Mouse (Mus musculus): ENCODE data around the gene Fads6.

The Fads6 gene

DNA sequence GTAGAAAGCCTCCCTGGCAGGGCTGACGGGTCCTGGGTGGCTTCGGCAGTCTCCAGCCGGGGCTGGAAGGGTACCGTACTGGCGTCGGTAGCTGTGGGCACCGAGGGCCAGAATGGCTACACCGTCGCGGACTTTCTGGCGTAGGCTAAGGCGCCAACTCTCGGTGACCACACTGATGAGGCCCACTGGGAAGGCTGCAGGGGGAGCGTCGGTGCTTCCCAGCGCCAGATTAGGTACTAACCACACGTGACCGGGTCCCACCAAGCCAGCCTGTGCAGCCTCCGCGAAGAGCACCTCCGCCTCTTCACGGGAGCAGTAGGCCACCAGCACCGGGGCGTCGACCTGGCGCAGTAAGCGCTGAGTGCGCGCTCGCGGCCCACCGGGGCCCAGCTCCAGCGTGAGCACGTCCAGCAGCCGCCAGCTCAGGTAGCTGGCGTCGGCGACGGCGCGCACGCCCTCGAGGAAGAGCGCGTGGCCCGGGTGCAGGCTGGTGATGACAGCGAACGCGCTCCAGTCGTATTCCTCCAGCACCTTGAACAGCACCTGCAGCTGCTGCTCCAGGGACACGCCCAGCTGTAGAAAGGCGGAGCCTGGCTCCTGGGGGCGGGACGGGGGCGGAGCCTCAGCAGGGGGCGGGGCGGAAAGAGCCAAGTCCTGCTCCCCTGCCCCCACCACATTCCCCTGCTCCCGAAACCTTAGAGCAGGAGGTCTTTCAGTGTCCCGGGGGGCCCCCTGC lies 39.5 kb downstream of the Fads6 start:
- no peak for DNase-seq (ENCODE audit: low spot score in 2 of 2)

DNA sequence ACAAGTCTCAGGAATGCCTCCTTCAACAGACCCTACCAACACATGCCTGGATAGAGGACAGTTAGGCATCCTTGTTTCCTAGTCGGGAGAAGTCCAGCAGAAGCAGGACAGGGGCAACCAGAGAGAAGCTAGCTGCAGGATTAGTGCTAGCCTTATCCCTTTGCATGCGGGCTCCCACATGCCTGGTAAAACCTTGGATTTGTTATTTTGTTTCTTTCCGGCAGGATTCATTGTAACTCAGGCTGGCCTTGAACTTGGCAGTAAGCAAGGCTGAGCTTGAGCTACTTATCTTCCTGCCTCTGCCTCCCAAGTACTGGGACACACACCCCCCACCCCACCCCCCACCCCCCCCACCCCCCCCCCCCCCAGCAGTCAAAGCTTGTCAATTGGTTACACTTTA lies 46.2 kb downstream of the Fads6 start:
- no peak for DNase-seq (ENCODE audit: low spot score in 2 of 2)

DNA sequence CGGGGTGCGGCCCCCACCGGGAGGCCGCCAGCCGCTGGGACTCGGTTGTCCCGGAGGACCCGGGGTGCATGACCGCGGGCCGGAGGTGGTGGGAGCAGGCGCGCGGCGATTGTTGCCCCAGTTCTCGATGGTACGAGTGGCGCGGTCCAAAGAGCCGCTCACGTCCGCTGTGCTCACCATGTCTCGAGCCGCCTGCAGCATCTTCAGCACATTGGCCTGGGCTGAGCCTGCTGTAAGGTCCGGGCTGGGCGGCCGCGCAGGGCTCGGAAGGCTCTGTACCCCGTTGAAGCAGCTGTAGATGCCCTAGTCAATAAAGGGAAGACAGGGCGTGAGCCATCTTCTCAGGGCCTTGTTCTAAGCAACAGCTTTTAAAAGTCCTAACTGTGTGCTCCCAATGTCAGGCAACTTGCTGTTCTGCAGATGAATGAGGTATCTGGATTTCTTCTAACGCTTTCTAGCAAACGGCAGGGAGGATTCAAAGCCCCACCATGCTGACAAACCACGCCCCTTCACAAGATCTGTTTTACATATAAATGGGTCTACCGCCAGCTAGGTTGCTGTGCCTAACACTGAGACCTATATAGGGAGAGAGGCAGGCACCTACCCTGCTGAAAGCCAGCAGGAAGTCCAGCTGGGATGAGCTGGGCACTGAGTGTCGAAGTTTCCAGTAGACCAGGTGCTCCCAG lies 46.9 kb downstream of the Fads6 start:
- DNase-seq (ENCODE audit: low spot score in 2 of 2): no peak

DNA sequence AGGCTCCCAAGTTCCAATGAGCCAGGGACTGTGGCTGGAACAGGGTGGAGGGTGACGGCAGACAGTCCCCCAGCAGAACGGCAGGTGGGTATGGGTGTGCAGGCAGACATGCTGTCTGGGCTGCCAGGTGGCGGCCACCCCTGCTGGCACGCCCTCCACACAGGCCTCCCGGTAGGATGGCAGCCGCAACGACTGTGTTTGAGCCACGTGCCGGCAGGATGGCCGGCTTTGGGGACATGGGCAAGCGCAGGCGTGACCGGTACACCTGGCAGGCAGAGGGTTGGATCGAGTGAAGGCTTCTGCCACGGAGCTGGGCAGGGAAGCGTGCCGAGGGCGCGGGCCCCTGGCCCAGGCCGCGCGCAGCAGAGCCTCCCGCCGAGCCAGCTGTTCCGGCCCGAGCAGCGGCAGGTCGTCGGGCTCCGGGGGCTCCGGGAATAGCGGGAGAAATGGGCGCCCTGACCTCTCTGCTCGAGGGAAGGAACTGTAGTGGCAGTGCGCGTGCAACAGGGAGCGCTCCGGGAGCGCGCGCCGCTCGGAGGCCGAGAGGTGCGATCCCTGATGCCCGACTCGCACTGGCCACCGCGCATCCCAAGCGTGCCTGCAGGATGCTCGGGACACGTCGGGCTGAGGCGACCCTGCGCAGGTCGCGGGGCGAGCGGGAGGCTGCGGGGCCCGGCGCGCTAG lies 47.6 kb downstream of the Fads6 start:
- DNase-seq (ENCODE audit: low spot score in 2 of 2): no peak

DNA sequence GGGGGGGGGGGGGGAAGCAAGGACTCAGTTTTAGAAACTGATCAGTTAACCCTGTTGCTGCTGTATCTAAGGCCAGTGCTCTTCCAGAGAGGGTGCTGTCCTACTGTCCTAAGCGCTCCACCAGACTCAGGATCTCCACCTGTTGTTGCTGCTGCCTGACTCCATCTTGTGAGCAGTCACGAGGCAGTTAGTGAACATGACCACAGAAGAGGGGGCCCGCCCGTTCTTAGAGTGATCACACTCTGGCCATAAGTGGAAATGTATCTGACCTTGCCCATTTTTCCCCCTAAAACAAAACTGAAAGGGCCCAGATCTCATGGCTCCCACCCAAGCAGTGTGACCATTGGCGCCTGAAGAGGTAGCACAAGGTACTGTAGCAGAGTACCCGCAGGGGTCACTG lies 49.5 kb downstream of the Fads6 start:
- no peak for DNase-seq (ENCODE audit: low spot score in 2 of 2)

DNA sequence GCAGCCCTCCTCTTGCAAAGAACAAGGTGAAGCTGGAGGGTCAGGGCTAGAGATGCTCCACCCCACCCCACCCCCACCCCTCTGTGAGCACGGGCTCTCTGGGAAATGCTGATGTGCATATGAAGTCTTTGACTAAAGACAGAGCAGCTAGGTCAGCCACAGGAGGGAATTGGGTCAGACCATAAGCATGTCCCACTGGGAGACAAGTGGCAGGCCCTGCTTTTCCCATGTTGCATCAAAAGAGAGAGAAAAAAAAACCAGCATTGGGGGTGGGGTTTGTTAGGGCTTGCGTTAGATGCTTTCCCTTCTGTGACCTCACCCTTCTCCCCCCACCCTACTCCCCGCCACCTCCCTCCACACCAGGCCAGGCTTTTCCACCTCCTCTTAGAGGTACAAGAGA lies 50.2 kb downstream of the Fads6 start:
- no peak for DNase-seq (ENCODE audit: low spot score in 2 of 2)

DNA sequence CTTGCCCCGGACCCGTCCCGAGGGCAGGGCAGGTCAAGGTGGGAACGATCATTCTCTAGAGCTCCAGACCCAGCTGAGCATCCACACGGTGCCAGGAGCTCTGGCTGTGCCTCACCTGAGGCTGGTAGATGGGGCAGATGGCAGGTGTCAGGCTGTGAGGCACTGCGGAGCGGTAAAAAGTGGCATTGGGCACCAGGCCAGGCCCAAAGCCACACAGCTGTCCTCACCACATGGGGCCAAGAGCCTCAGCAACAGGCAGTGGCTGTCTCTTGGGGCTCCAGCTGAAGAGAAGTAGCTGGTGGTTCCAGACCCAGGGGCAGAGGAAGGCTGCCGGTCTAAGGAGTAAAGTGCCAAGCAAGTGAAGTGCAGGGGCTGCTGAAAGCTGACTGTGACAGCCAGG lies 51.1 kb downstream of the Fads6 start:
- DNase-seq (ENCODE audit: low spot score in 2 of 2): no peak

DNA sequence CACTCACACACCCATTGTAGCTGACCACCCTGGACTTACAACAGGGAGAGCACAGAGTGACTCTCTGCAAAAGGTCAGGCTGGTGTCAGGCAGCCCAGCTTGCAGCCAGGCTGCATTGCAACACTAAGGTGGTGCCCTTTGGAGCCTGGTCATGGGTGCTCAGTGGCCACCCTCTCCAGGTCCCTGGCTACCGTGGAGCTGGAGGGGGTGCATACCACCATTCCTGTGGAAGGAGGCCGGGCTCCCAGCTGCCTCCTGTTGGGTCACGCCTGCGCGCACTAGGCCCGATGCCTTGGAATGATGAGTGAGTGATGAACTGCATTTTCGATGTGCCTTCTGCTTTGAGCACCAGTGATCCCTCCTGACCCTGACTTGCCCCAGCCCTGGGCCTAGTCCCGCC lies 52.6 kb downstream of the Fads6 start:
- DNase-seq (ENCODE audit: low spot score in 2 of 2): no peak

DNA sequence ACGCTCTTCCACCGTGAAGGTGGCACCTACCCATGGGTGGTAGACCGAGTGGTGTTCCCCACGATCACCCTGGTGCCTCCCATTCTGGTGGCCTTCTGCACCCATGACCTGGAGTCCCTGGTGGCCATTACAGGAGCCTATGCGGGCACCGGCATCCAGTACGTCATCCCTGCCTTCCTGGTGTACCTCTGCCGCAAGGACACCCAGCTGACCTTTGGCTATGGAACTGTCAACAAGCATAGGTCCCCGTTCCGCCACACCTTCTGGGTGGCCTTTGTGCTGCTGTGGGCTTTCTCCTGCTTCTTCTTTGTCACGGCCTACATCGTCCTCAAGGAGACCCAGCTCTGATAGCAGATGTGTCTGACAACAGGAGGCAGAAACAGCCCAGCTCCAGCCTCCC lies 53.7 kb downstream of the Fads6 start:
- DNase-seq (ENCODE audit: low spot score in 2 of 2): no peak

DNA sequence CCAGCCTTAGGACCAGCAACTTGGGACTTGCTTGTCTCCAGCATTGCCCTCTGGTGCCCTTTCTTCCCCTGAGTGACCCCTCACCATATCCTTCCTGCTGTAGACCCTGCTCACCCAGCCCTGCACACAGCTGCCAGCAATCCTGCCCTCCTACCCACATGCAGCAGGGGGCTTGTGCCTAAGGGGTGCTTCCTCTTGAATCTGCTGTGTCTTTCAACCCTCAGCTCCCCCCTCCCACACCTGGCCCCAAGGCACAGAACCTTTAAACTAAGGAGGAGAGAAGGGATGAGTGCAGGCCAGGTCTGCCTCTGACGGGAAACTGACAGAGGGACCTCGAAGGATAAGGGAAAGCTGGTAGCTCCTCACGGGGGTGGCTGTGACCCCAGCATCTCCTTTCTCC lies 54.7 kb downstream of the Fads6 start:
- no peak for DNase-seq (ENCODE audit: low spot score in 2 of 2)

DNA sequence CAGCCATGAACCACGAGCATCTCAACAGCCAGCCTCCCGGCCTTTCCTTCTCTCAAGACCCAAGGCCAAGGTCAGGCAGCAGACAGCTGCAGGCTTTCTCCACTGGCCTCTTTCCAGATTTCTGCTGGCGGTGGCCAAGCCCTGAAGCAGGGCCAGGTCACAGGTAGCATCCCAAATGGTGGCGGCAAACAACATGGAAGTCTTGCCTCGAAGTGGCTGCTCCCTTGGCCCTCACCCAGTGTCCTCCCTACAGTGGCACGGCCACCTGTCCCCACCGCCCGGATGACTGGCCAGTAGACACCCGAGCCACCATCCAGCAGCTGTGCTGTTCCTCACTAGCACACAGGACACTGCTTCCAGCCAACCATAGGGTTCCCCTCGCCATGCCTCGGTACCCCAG lies 56.1 kb downstream of the Fads6 start:
- no peak for DNase-seq (ENCODE audit: low spot score in 2 of 2)

DNA sequence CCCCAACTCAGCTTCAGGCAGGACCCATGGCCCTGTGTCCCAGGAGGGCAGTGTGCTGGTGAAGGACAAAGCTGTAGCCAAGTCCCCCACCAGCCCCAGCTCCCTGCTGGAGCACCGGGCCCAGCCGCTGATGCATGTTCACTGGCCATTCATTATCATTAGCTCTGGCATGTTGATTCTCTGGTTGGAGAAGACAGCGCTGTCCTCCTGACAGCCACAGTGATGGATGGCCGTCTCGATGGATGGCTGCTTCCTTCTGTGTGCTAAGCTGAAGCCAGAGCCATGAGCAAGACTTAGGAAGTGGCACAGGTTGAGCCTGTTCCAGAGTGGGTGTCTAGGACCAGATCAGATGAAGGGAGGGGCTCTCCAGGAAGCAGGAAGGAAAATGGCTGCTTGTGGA lies 60.9 kb downstream of the Fads6 start:
- DNase-seq (ENCODE audit: low spot score in 2 of 2): no peak

DNA sequence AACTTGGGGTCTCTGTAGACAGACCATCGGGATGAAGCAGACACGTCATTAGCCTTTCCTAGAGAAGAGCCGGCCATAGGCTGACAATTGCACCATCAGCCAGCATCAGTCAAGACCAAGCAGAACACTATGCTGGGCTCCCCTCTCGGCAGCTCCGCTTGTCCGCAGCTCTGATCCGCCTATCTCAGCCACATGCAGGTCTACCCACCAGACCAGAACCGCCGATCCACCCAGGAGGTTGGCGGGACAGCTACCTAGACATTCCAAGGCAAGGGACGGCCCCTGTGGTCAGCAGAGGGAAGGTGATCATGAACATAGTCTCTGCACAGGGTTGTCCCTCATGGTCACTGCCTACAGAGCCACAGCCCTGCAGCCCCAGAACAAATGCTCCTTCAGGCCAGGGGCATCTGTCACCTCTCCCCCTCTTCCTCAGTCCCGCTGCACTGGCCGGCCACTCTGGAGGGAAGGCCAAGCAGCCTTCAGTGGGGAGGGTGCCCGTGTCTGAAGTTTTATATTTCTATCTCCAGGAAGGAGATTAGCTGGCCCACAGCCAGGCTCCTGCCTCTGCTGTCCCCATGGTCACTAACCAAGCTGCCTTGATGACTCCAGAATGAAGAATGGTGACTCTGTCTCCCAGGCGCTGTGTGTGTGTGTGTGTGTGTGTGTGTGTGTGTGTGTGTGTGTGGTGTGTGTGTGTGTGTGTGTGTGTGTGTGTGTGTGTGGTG lies 63.0 kb downstream of the Fads6 start:
- no peak for DNase-seq (ENCODE audit: low spot score in 2 of 2)

DNA sequence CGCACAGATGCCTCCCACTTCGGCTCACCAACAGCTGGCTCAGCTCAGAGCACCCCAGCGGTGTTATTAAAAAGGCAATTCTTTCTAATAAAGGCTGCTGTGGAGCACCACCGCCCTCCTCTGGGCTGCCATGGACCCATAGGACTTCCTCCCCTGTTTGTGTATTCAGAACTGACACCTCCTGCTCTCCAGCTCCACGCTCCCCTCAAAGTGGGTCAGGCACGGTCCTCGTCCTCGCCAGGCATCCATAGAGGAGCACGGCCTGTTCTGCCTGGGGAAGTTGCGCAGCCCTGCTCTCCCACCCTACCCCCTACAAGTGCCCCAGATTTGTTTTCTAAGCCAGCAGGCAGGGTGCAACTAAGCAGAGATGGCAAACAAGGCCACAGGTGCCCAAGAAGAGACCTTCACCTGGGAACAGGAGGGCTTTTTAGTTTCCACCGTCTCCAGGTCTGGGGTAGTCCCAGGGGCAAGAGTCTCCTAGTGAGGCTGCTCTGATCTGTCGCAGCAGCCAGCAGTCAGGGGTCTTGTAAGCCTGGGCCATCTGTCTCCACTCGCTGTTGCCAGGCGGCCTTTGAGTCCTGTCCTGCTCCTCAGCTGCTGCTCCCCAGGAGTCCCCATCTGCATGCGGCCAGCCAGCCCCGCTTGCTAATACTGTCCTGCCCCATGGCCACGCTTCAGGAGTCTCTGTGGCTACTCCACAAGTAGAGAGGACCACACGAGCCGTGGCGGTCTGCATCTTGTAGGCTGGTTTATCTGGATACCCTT lies 63.8 kb downstream of the Fads6 start:
- DNase-seq (ENCODE audit: low spot score in 2 of 2): peak; percentile 46 to 56

DNA sequence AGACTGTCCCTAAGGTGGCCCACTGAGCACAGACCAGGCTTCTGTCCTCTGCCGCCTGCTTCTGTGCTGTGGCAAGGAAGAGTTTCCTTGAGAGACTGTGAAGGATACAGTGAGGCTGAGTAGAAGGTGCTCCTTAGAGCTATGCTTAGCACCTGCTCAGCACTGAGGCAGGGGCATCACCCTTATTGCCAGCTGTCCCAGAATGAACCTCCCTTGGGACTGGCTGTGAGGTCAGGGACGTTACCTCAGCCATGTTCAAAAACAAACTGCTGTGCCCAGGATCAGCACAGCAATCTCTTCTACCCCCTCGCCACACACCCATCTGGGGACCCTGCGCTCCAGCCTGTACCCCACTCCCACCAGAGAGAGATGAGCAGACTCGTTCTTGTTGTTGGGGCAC lies 64.6 kb downstream of the Fads6 start:
- DNase-seq (ENCODE audit: low spot score in 2 of 2): no peak

DNA sequence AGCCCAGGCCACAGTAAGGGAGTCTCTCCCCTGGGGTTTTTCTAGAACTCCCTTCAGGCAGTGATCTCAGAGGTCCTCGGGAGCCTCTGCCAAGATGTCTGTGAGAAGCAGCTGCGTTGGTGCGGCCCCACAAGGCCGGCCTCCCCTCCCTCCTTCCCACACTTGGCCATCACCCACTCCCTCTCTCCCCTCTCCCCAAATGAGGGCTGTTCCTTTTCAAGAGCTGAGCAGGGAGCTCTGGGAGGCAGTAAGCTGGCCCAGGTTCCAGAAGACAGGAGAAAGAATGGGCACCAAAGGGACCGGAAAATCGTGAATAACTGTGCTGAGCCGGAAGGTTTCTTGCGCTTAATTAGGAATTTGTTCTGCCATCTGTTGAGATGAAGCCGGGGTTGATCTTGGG lies 65.5 kb downstream of the Fads6 start:
- DNase-seq (ENCODE audit: low spot score in 2 of 2): peak in 1 of 2 experiments; percentile 50

DNA sequence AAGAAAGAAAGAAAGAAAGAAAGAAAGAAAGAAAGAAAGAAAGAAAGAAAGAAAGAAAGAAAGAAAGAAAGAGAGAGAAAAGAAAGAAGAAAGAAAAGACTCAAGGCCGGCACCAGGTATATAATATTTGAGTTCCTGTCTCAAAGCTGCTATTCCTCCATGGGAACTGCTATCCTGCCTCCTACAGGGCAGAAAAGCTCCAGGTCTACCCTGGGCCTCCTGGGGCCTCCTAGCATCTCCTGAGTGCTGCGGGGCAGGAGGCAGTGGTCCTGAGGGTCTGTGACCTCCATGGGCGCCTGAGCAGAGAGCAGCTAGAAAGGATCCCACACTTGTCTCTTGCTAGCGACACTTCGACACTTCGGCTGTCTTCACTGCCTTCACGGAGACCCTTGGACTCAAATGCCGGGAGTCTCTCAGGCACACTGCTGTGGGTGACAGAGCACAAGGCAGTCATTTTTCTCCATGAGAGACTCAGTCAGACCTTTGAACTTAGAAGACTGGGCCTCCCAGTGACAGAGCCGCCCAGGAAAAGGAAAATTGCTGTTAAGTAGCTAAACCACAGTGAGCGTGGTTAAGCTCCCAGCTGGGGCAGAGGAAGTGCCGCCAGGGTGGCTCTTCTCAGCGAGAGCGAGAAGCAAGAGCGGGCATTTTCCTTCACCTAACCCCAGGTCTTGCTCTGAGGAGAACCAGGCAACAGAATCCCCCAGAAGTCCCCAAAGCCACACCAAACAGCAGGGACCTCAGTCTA lies 66.1 kb downstream of the Fads6 start:
- DNase-seq (ENCODE audit: low spot score in 2 of 2): no peak
